Mouse (Mus musculus) lung, postnatal 0 days (tissue): ENCODE data around the gene Gcn1l1. TPM values are rescaled to one million over a fixed set of nuclear protein-coding genes. Genes with fewer than 3 reads are reported as not detected.

Source experiments
- ATAC-seq: fragments of 200-750 bp; cut with Nextera tagmentation; 2 replicates; pipeline ENCODE4 v1.8.0; 2017; ENCODE audit warnings: moderate library complexity
- DNase-seq: peaks from one replicate; pipeline ENCODE4 v3.0.0-alpha.2; 2016; ENCODE audit warnings: low spot score
- H3K27ac ChIP-seq: fragments of 300-500 bp; sonication (generic); 2 replicates; pipeline ENCODE4 v1.5.1; 2014; ENCODE audit warnings: antibody characterized with exemption, mild to moderate bottlenecking, low read length, mixed read lengths
- H3K27me3 ChIP-seq: fragments of 300-500 bp; sonication (generic); replicated peaks from 2 replicates; pipeline ENCODE4 v1.6.1; 2014; ENCODE audit warnings: low read length, mixed read lengths; ENCODE audit not compliant: insufficient read depth
- H3K36me3 ChIP-seq: fragments of 300-500 bp; sonication (generic); 2 replicates; pipeline ENCODE4 v1.6.1; 2014; ENCODE audit warnings: low read length, mixed read lengths; ENCODE audit not compliant: insufficient read depth
- H3K4me1 ChIP-seq: fragments of 300-500 bp; sonication (generic); 2 replicates; pipeline ENCODE4 v1.6.1; 2014; ENCODE audit warnings: antibody characterized with exemption, low read depth, low read length, mixed read lengths; ENCODE audit not compliant: insufficient read depth
- H3K4me2 ChIP-seq: fragments of 300-500 bp; sonication (generic); replicated peaks from 2 replicates; pipeline ENCODE4 v1.6.1; 2014; ENCODE audit warnings: low read depth, mild to moderate bottlenecking, low read length, moderate library complexity, mixed read lengths
- H3K4me3 ChIP-seq: fragments of 300-500 bp; sonication (generic); 2 replicates; pipeline ENCODE4 v1.5.1; 2014; ENCODE audit warnings: low read depth, low read length
- H3K9ac ChIP-seq: fragments of 300-500 bp; sonication (generic); replicated peaks from 2 replicates; pipeline ENCODE4 v1.6.1; 2014; ENCODE audit warnings: low read depth, mild to moderate bottlenecking
- H3K9me3 ChIP-seq: fragments of 300-500 bp; sonication (generic); 2 replicates; pipeline ENCODE4 v1.6.1; 2016; ENCODE audit warnings: low read length, mixed read lengths
- CTCF ChIP-seq: IDR thresholded peaks from 2 replicates; pipeline ENCODE4 v1.5.1; 2016; ENCODE audit warnings: antibody characterized with exemption, mild to moderate bottlenecking
- EP300 ChIP-seq: IDR thresholded peaks from 2 replicates; pipeline ENCODE4 v1.6.1; 2016; ENCODE audit warnings: antibody characterized with exemption, mild to moderate bottlenecking, control low read depth
- WGBS: fragments of 180-500 bp; shearing (Covaris S2); extraction: QIAGEN DNeasy Blood & Tissue Kit; methylation state at CpG from one replicate; pipeline ENCODE4 v1.1.7; 2014; 5-methylcytosine and 5-hydroxymethylcytosine counted together
- polyA plus RNA-seq: library from polyadenylated mRNA; unstranded; fragments of >200 nt; fragmentation: Nextera tagmentation; extraction: Ambion mirVana; gene quantifications from 2 replicates; pipeline ENCODE4 v1.2.1, GENCODE M21; 2015

Gene Gcn1l1
- polyA plus RNA-seq, 1 experiment from 2014 or later = 13.1 TPM

DNA sequence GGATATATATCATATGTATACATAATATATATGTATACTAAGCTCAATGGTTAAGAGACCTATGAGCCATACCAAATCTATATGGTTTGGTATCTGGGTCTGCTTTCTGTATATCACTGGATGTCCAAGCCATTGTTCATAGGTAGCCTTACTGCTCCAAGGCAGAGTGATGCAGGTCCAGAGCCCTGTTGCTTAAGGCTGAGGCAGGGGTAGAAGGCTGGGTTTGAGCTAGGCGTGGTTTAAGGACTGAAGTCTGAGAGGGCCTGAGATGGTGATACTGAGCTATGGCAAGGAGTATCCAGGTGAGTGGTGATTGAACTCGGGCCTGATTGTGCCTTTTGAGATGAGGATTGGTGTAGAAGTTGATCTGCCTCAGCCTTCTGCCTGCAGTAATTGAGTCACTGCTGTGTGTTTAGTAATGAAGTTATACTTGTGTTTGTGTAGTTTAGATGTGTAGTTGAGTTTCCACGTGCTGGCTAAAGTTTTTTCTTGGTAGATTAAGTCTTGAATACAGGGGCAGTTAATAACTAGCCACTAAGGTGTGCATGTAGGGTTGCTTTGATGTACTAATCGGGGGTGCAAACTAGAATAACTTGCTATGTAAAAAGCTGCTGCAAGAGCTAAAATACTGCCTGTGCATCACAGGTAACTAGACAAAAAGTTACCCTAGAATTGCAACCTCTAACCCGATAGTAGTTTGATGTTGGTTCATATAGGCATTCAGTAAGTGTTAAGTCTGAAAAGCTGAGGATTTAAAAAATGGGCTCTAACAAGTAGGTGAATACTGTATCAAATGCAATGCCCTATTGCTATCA is 1.1 kb upstream of the Gcn1l1 start:
- WGBS = 40% methylated on average over 5 of the region's 5 CpGs
- H3K4me2 ChIP-seq = no peak overlapping the region

DNA sequence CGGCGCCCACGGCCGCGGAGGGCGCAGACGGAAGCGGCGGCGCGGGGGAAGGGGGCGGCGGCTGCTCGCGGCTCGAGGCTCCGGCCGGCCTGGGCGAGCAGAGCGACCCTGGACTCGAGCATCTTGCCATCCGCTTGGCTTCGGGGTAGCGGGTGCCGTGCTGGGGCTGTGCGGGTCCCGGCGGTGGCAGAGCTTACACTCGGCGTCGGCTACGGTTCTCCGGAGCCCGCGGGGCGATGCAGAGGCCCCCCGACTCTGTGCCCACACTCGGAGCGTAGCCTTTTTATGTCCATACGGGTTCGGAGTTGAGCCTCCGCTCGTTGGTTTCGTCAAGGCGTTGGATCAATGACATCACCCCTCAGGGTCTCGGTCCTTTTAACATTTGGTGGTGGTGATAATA is 349 bp downstream of the Gcn1l1 start:
- peak overlapping the region; percentile 45 for H3K9ac ChIP-seq
- H3K27ac ChIP-seq = peak overlapping the region; percentile 40; the same call in 1 of the 2 replicates
- peaks cover 5% of the 10 kb centered on the region; the same call in 1 of the 2 replicates for H3K36me3 ChIP-seq
- DNase-seq (no peak), ATAC-seq (peak; percentile 47)
- 1% methylated on average over 32 of the region's 46 CpGs for WGBS
- peak overlapping the region; percentile 93 for H3K4me2 ChIP-seq
- H3K4me3 ChIP-seq = peak overlapping the region; percentile 86
- peaks cover 8% of the 10 kb centered on the region for H3K4me1 ChIP-seq
- H3K9me3 ChIP-seq = no peaks in the 10 kb centered on the region
- no peak for TF ChIP-seq CTCF
- no peak for TF ChIP-seq EP300
- no peaks in the 10 kb centered on the region for H3K27me3 ChIP-seq

More for the DNA sequence above, 1.1 kb upstream of the Gcn1l1 start:
- Histone ChIP-seq H3K9me3 (no peaks in the 10 kb centered on the region), H3K27ac (no peak overlapping the region), H3K27me3 (no peaks in the 10 kb centered on the region), H3K36me3 (peaks cover 5% of the 10 kb centered on the region; the same call in 1 of the 2 replicates), H3K4me3 (no peak overlapping the region), H3K4me1 (peaks cover 12% of the 10 kb centered on the region), H3K9ac (no peak overlapping the region)
- TF ChIP-seq CTCF (no peak), EP300 (no peak)
- ATAC-seq (no peak), DNase-seq (no peak)

DNA sequence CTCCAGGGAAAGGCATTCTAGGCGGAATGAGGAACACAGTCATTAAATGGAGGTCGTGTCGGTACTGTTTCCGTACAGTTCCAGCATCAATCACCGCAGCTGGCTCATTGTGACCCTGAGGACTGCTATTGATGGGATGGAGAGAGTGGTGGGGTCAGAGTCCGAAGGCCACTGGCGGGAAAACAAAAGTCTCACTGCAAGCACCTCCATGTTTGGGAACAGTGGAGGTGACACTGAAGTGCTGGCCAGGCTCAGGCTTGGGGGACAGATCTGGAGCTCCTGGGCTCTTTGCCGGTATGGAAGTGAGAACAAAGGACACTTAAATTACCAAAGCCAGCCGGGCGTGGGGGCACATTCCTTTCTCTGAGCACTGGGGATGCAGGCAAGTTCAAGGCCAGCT is 3.6 kb downstream of the Gcn1l1 start:
- no peaks in the 10 kb centered on the region for H3K27me3 ChIP-seq
- H3K9me3 ChIP-seq = no peaks in the 10 kb centered on the region
- H3K4me2 ChIP-seq = no peak overlapping the region
- WGBS = 42% methylated on average over 10 of the region's 10 CpGs
- TF ChIP-seq CTCF (no peak), EP300 (no peak)
- H3K4me1 ChIP-seq = peaks cover 9% of the 10 kb centered on the region; the same call in 1 of the 2 replicates
- H3K9ac ChIP-seq = no peak overlapping the region
- no peak for ATAC-seq
- no peaks in the 10 kb centered on the region for H3K36me3 ChIP-seq
- no peak for DNase-seq
- H3K4me3 ChIP-seq = no peak overlapping the region
- peak overlapping the region; percentile 15 for H3K27ac ChIP-seq

DNA sequence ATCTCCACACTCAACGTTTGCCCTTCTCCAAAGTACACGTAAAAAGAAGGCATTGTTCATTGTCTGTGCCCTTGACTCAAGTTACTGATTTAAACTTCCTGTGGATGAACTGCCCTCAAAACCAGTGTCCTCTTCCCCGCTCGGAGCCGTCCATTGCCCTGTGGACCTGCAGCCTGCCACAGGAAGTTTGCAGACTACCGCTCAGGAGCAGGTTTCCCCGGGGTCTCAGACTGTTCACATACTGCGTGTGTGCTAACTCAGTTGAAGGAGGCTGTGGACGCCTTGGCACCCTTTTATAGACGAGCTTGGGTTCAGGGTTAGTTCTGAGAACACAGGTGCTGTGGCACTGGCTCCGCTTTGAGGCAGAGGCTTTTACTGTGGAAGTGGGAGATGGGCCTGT is 4.3 kb downstream of the Gcn1l1 start:
- DNase-seq = no peak
- ATAC-seq = no peak
- WGBS = 47% methylated on average over 11 of the region's 11 CpGs
- H3K36me3 ChIP-seq = no peaks in the 10 kb centered on the region
- H3K4me3 ChIP-seq = no peak overlapping the region
- H3K4me2 ChIP-seq = no peak overlapping the region
- H3K4me1 ChIP-seq = peaks cover 9% of the 10 kb centered on the region; the same call in 1 of the 2 replicates
- H3K27ac ChIP-seq = peak overlapping the region; percentile 51
- TF ChIP-seq CTCF = no peak
- no peak for TF ChIP-seq EP300
- no peak overlapping the region for H3K9ac ChIP-seq
- H3K27me3 ChIP-seq = no peaks in the 10 kb centered on the region
- H3K9me3 ChIP-seq = no peaks in the 10 kb centered on the region

DNA sequence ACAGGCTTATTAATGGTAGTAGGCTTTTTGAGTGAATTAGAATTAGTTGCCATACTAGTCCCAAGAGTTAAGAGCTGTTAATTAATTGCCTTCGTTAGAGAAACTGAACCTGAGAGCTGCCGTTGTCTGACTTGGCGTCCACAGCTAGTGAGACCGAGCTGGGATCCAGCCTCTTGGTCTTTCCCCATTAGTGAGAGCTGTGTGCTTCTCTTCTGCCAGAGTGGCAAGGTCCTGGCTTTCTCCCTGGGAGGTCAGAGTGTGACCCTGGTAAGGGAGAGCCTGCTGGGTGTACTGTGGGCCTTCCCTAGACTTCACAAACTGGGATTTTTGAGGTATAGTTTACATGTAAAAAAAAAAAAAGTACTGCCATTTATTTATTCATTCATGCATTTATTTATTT is 4.7 kb downstream of the Gcn1l1 start:
- ATAC-seq (no peak), DNase-seq (no peak)
- WGBS = 83% methylated on average over 4 of the region's 4 CpGs
- no peak overlapping the region for H3K4me3 ChIP-seq
- no peak overlapping the region for H3K9ac ChIP-seq
- H3K9me3 ChIP-seq = no peaks in the 10 kb centered on the region
- H3K4me2 ChIP-seq = no peak overlapping the region
- H3K27ac ChIP-seq = peak overlapping the region; percentile 51
- H3K4me1 ChIP-seq = peaks cover 9% of the 10 kb centered on the region; the same call in 1 of the 2 replicates
- no peaks in the 10 kb centered on the region for H3K27me3 ChIP-seq
- TF ChIP-seq EP300 (no peak), CTCF (0 out of 2 replicates have a peak, but pooled peaks have one; percentile 4)
- H3K36me3 ChIP-seq = no peaks in the 10 kb centered on the region

DNA sequence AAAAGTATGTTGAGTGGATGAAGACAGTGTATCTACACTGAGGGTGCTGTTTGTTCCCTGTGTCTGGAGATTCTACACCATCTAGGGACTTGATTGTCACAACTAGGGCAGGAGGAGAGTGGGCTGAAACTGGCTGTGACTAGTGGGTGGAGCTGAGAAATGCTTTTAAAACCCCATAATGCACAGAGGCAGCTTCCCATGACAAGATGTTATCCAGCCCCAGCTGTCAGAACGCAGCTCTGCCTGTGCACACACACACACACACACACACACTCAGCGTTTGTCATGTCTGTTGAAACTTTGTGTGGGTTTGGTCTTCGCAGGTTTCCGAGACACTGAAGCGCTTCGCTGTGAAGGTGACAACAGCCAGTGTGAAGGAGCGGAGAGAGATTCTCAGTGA is 6.0 kb downstream of the Gcn1l1 start:
- DNase-seq = no peak
- WGBS = 94% methylated on average over 7 of the region's 7 CpGs
- H3K27ac ChIP-seq = no peak overlapping the region
- no peak overlapping the region for H3K9ac ChIP-seq
- H3K4me2 ChIP-seq = no peak overlapping the region
- peaks cover 4% of the 10 kb centered on the region; the same call in 1 of the 2 replicates for H3K4me1 ChIP-seq
- H3K4me3 ChIP-seq = no peak overlapping the region
- ATAC-seq = no peak
- TF ChIP-seq CTCF = no peak
- no peak for TF ChIP-seq EP300
- no peaks in the 10 kb centered on the region for H3K27me3 ChIP-seq
- no peaks in the 10 kb centered on the region for H3K9me3 ChIP-seq
- no peaks in the 10 kb centered on the region for H3K36me3 ChIP-seq
